Mouse (Mus musculus) midbrain, embryonic 15.5 days (tissue): ENCODE data around the gene Atp2b2. TPM values are rescaled to one million over a fixed set of nuclear protein-coding genes. Genes with fewer than 3 reads are reported as not detected.

Experiments used
- ATAC-seq: fragments of 200-750 bp; cut with Nextera tagmentation; replicated peaks from 2 replicates; pipeline ENCODE4 v1.8.0; 2017; ENCODE audit warnings: moderate TSS enrichment
- H3K27ac ChIP-seq: fragments of 300-500 bp; sonication (generic); 2 replicates; pipeline ENCODE4 v1.5.1; 2015; ENCODE audit warnings: mild to moderate bottlenecking, inconsistent platforms
- H3K27me3 ChIP-seq: fragments of 300-500 bp; sonication (generic); replicated peaks from 2 replicates; pipeline ENCODE4 v1.6.1; 2015; ENCODE audit warnings: inconsistent platforms
- H3K36me3 ChIP-seq: fragments of 300-500 bp; sonication (generic); replicated peaks from 2 replicates; pipeline ENCODE4 v1.6.1; 2015; ENCODE audit warnings: inconsistent platforms
- H3K4me1 ChIP-seq: fragments of 300-500 bp; sonication (generic); 2 replicates; pipeline ENCODE4 v1.6.1; 2015; ENCODE audit warnings: inconsistent platforms
- H3K4me2 ChIP-seq: fragments of 300-500 bp; sonication (generic); 2 replicates; pipeline ENCODE4 v1.6.1; 2015; ENCODE audit warnings: inconsistent platforms, mild to moderate bottlenecking, moderate library complexity
- H3K4me3 ChIP-seq: fragments of 300-500 bp; sonication (generic); 2 replicates; pipeline ENCODE4 v1.5.1; 2015; ENCODE audit warnings: mild to moderate bottlenecking, inconsistent platforms
- H3K9ac ChIP-seq: fragments of 300-500 bp; sonication (generic); 2 replicates; pipeline ENCODE4 v1.6.1; 2015; ENCODE audit warnings: mild to moderate bottlenecking, inconsistent platforms
- H3K9me3 ChIP-seq: fragments of 300-500 bp; sonication (generic); 2 replicates; pipeline ENCODE4 v1.6.1; 2016; ENCODE audit warnings: inconsistent platforms
- WGBS: fragments of 180-500 bp; shearing (Covaris S2); methylation state at CpG from one replicate; pipeline ENCODE4 v1.1.7; 2015; ENCODE audit warnings: mixed read lengths; 5-methylcytosine and 5-hydroxymethylcytosine counted together
- polyA plus RNA-seq: library from polyadenylated mRNA; unstranded; fragments of >200 nt; fragmentation: Nextera tagmentation; extraction: Ambion mirVana; gene quantifications from 2 replicates; pipeline ENCODE4 v1.2.1, GENCODE M21; 2015

The Atp2b2 gene
- polyA plus RNA-seq, 1 experiment from 2014 or later, result 25.9 TPM

DNA sequence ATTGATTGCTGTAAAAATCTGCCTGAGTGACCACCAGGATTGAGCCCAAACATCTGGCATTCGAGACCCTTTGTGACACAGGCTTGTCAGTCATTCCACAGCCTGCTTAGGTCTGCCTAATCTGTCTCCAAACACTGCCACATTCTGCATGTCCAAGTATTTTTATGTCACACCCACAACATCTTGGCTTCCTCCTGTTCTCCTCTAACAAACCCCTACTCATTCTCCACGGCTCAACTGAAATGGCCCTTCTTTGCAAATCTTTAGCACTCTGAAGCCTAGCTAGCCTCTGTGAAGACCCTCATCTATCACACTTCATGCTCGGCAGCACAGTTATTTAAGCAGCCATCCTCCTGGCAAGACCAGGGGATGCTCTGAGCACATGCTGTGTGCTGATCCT, 72.7 kb downstream of the Atp2b2 start:
- no peak overlapping the region for H3K27ac ChIP-seq
- no peaks in the 10 kb centered on the region for H3K9me3 ChIP-seq
- H3K36me3 ChIP-seq, result no peaks in the 10 kb centered on the region
- ATAC-seq, result no peak
- H3K9ac ChIP-seq, result no peak overlapping the region
- 34% methylated on average over 3 of the region's 3 CpGs for WGBS
- peaks cover 11% of the 10 kb centered on the region for H3K4me1 ChIP-seq
- H3K27me3 ChIP-seq, result no peaks in the 10 kb centered on the region
- H3K4me3 ChIP-seq, result no peak overlapping the region
- H3K4me2 ChIP-seq, result no peak overlapping the region

DNA sequence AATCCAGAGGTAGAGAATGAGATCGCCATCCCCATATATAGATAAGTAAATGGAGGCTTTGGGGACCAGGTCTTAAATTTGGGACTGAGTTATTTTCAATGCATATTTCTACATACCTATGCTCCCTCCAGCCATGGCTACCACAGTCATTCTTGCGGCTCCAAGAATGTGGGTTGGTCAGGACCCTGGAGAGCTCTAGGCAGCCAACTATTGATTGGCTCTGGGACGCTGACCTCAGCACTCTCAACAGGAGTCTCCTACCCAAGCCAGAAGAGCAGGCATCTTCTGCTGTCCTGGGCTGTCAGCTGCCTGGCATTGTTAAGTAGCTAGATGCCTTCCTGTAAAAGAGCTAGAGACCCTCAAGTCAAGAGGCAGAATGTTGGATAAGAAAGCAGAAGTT, 79.6 kb downstream of the Atp2b2 start:
- no peak for ATAC-seq
- whole genome bisulfite sequencing, result 16% methylated on average over 3 of the region's 3 CpGs

DNA sequence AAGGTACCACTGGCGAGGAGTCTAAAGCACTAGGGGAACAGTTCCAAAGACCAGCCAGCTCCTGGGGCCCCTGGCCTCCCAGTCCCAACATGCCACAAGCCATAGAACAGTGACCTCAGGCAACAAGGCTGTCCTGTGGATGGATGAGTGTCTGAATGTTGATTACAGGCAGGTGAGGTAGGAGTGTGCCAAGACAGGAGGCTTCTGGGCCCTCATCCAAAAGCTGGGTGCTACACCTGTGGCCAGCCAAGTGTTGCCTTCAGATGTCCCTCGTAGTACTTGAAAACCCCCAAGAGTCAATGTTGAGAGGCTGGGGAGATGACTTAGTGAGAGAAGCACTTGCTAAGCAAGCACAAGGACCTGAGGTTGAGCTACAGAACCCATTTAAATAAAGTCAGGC, 80.8 kb downstream of the Atp2b2 start:
- no peak overlapping the region for H3K27ac ChIP-seq
- H3K4me2 ChIP-seq, result no peak overlapping the region
- H3K4me3 ChIP-seq, result no peak overlapping the region
- H3K9me3 ChIP-seq, result no peaks in the 10 kb centered on the region
- H3K36me3 ChIP-seq, result no peaks in the 10 kb centered on the region
- 85% methylated on average over 2 of the region's 2 CpGs for whole genome bisulfite sequencing
- no peaks in the 10 kb centered on the region for H3K27me3 ChIP-seq
- H3K9ac ChIP-seq, result no peak overlapping the region
- no peak for ATAC-seq
- peaks cover 18% of the 10 kb centered on the region for H3K4me1 ChIP-seq

More for the DNA sequence above, 79.6 kb downstream of the Atp2b2 start:
- H3K9ac ChIP-seq, result no peak overlapping the region
- H3K27me3 ChIP-seq, result no peaks in the 10 kb centered on the region
- H3K27ac ChIP-seq, result no peak overlapping the region
- no peaks in the 10 kb centered on the region for H3K36me3 ChIP-seq
- H3K4me1 ChIP-seq, result peaks cover 16% of the 10 kb centered on the region
- no peak overlapping the region for H3K4me3 ChIP-seq
- H3K4me2 ChIP-seq, result no peak overlapping the region
- H3K9me3 ChIP-seq, result no peaks in the 10 kb centered on the region

DNA sequence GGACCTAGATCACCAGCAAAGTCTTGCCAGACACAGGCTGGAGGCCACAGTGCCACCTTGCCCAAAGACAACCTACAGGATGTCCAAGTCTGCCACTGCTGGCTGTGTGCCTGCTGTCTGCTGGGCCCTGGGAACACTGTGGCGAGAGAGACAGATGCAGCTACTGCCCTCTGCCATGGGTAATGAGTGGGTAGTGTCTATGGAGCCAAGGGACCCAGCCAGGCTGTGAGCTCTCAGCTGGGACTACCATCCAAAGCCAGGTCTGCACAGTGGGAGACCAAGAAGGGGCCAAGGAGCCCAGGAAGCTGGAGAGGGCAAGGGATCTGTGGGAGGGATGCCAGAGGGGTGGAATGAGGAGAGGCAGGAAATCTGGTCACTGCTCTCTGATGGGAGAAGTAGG, 83.1 kb downstream of the Atp2b2 start:
- Histone ChIP-seq H3K36me3 (no peaks in the 10 kb centered on the region), H3K9ac (no peak overlapping the region), H3K4me2 (no peak overlapping the region), H3K9me3 (no peaks in the 10 kb centered on the region), H3K4me3 (no peak overlapping the region), H3K27me3 (no peaks in the 10 kb centered on the region), H3K27ac (no peak overlapping the region), H3K4me1 (peaks cover 10% of the 10 kb centered on the region; the same call in 1 of the 2 replicates)
- ATAC-seq, result no peak
- 72% methylated on average over 1 of the region's 1 CpGs for WGBS

DNA sequence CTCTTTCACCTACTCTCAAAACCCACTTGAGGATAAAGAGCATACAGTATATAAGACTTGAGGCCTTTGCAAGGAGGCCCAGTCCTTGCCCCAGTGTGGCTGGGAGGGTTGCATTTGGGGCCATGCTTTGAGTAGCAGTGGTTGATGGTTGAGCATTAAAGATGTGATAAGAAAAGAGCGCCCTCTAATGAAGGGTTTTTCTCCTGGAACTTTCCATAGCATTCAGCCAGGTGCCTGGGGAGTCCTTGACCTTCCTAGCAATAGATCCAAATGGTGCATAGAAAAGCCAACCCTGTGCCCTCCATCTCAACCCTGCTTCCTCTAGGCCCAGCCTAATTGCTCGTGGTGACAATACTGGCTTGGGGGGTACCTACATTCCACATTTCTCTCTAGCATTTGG, 83.7 kb downstream of the Atp2b2 start:
- ATAC-seq, result no peak
- no peak overlapping the region for H3K4me3 ChIP-seq
- 56% methylated on average over 2 of the region's 2 CpGs for WGBS
- no peak overlapping the region for H3K9ac ChIP-seq
- no peaks in the 10 kb centered on the region for H3K9me3 ChIP-seq
- no peaks in the 10 kb centered on the region for H3K27me3 ChIP-seq
- no peak overlapping the region for H3K4me2 ChIP-seq
- H3K4me1 ChIP-seq, result peaks cover 10% of the 10 kb centered on the region; the same call in 1 of the 2 replicates
- no peak overlapping the region for H3K27ac ChIP-seq
- no peaks in the 10 kb centered on the region for H3K36me3 ChIP-seq

DNA sequence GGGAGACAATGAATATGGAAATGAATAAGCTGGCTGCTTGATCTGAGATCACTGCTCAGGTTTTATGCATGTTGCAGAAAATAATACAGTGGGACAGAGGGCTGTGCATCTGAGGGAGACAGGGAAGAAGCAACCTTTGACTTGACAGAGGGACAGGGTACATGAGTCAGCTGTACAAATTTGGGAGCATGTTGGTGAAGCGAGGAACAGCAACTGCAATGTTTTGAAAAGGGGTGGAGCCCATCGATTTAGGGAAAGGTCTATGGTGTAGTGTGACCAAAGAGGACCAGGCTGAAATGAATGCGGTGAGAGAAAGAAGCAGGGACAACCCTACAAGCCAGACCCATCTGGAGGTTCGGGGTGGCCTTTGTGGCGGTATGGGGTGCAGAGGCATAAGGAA, 84.4 kb downstream of the Atp2b2 start:
- ATAC-seq, result peak; percentile 29; the same call in 1 of the 2 replicates
- Histone ChIP-seq H3K4me1 (peaks cover 10% of the 10 kb centered on the region; the same call in 1 of the 2 replicates), H3K36me3 (no peaks in the 10 kb centered on the region), H3K9ac (no peak overlapping the region), H3K27me3 (no peaks in the 10 kb centered on the region), H3K27ac (no peak overlapping the region), H3K4me3 (no peak overlapping the region), H3K4me2 (no peak overlapping the region), H3K9me3 (no peaks in the 10 kb centered on the region)
- 91% methylated on average over 5 of the region's 5 CpGs for WGBS

DNA sequence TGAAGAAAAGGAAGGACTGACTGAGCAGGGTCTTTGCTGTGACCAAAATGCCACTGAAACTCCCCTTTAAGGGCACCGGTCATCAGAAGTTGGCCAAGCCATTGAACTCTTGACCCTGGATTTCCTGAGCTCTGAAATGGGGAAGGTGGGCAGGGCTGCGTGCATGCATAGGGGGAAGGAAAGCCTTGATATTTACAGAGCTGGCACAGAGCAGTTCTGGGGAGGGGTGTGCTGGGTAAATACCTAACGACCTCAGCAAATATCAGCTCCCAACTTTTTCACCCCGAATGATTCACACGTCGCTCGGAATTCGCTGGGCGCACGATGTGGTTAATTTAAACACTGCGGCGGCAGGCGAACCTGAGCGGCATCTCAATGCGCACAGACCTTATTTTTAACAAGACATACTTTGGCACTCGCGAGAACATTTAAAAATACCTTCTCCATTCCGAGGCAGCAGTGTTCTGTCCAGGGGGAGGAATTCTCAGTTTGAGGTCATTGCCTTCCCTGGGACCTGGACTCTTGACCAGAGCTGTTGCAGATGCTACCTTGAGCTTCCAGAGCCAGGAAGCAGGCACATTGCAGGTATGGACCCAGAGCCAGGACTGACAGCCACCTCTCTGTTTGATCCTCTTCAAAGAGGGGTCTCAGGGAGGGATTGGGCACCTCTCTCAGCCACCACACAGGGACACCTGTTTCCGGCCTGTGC, 85.0 kb downstream of the Atp2b2 start:
- Histone ChIP-seq H3K4me3 (no peak overlapping the region), H3K9ac (no peak overlapping the region), H3K9me3 (no peaks in the 10 kb centered on the region), H3K27me3 (no peaks in the 10 kb centered on the region), H3K36me3 (no peaks in the 10 kb centered on the region), H3K27ac (no peak overlapping the region), H3K4me1 (peaks cover 10% of the 10 kb centered on the region; the same call in 1 of the 2 replicates), H3K4me2 (no peak overlapping the region)
- ATAC-seq, result peak; percentile 61
- 79% methylated on average over 19 of the region's 19 CpGs for WGBS

DNA sequence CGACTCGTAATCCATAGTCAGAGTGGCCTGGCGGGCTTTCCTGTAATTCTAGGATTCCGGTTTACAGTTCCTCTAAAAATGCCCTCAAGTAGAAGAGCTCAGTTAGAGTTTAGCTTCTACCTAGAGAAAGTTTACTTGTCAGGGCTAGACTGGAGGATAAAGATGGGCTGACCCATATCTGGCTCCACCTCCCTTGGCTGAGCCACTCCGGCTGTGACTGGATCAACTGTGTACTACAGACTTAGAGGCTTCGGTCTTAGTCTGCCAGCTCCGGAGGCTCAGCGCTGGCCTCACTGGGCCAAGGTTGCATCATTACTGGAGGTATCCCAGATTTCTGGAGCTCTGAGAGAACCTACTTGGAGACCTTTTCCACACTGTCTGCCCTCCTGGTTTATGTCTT, 94.9 kb downstream of the Atp2b2 start:
- Histone ChIP-seq H3K4me3 (no peak overlapping the region), H3K36me3 (no peaks in the 10 kb centered on the region), H3K27me3 (no peaks in the 10 kb centered on the region), H3K4me1 (peaks cover 4% of the 10 kb centered on the region; the same call in 1 of the 2 replicates), H3K4me2 (no peak overlapping the region), H3K27ac (no peak overlapping the region), H3K9ac (no peak overlapping the region), H3K9me3 (no peaks in the 10 kb centered on the region)
- ATAC-seq, result no peak
- 89% methylated on average over 8 of the region's 8 CpGs for WGBS

DNA sequence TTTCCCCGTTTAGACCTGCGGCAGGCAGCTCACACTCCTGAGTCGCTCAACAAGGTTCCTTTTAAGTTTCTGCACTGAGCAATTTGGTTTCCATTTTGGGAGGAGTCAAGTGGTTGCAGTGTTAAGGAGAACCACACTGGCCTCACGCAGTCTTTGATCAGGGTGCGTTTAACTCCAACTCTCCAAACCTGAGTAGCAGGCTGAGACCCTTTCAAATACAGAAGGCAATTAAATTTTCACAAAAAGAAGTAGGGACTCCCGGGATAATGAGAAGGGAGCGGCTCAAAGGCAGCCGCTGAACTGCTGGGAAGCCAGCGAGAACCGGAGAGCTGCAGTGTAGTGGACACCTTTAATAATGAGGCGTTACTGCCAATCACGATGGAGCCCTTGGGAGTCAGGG, 100.1 kb downstream of the Atp2b2 start:
- Histone ChIP-seq H3K4me3 (no peak overlapping the region), H3K4me2 (no peak overlapping the region), H3K9ac (no peak overlapping the region), H3K27me3 (peaks cover 6% of the 10 kb centered on the region; the same call in 1 of the 2 replicates), H3K4me1 (peaks cover 7% of the 10 kb centered on the region), H3K9me3 (no peaks in the 10 kb centered on the region), H3K36me3 (no peaks in the 10 kb centered on the region), H3K27ac (no peak overlapping the region)
- ATAC-seq, result 0 out of 2 replicates have a peak, but pooled peaks have one; percentile 54
- 31% methylated on average over 12 of the region's 12 CpGs for WGBS

DNA sequence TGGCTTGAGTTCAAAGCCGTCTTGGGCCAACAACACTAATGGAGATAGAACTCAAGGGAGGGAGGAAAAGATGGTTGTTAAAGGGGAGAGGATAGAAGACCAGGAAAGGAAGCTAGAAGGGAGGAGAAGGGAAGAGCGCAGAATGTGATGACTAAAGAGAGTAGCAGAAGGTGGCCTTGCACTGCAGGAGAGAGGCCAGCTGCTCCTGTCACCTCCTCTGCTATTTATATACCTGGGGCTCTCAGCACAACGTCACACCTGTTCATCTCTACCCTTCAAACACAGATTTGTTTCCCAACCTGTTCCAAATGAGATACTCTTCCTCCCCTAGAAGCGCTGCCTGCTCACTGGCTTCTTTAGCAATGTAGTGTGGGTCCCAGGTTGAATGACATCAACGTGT, 101.1 kb downstream of the Atp2b2 start:
- no peak overlapping the region for H3K27ac ChIP-seq
- no peaks in the 10 kb centered on the region for H3K9me3 ChIP-seq
- H3K36me3 ChIP-seq, result no peaks in the 10 kb centered on the region
- no peak overlapping the region for H3K9ac ChIP-seq
- WGBS, result 83% methylated on average over 5 of the region's 5 CpGs
- no peak for ATAC-seq
- no peak overlapping the region for H3K4me3 ChIP-seq
- H3K4me2 ChIP-seq, result no peak overlapping the region
- peaks cover 6% of the 10 kb centered on the region; the same call in 1 of the 2 replicates for H3K27me3 ChIP-seq
- H3K4me1 ChIP-seq, result peaks cover 17% of the 10 kb centered on the region

DNA sequence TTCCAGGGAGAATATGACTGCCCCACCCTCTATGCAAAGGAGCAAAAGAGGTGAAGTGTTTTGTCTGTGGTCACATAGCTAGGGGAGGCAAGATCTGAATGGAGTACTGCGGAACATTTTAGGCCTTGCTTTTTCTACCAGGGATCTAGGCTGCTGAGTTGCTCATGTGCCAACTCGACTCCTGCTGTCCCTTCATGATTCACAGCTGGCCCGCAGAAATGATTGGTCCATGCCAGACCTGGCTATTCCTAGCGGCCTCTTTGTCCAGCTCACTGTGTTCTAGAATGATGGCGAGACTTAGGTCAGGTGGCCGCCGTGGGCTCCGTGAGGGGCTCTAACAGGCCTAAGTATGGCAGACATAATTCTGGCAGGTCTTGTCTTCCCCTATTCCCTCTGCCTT, 103.0 kb downstream of the Atp2b2 start:
- ATAC-seq, result no peak
- Histone ChIP-seq H3K27me3 (peaks cover 6% of the 10 kb centered on the region; the same call in 1 of the 2 replicates), H3K9ac (no peak overlapping the region), H3K4me1 (peaks cover 19% of the 10 kb centered on the region), H3K27ac (no peak overlapping the region), H3K9me3 (no peaks in the 10 kb centered on the region), H3K36me3 (no peaks in the 10 kb centered on the region), H3K4me3 (no peak overlapping the region), H3K4me2 (no peak overlapping the region)
- WGBS, result 93% methylated on average over 8 of the region's 8 CpGs

DNA sequence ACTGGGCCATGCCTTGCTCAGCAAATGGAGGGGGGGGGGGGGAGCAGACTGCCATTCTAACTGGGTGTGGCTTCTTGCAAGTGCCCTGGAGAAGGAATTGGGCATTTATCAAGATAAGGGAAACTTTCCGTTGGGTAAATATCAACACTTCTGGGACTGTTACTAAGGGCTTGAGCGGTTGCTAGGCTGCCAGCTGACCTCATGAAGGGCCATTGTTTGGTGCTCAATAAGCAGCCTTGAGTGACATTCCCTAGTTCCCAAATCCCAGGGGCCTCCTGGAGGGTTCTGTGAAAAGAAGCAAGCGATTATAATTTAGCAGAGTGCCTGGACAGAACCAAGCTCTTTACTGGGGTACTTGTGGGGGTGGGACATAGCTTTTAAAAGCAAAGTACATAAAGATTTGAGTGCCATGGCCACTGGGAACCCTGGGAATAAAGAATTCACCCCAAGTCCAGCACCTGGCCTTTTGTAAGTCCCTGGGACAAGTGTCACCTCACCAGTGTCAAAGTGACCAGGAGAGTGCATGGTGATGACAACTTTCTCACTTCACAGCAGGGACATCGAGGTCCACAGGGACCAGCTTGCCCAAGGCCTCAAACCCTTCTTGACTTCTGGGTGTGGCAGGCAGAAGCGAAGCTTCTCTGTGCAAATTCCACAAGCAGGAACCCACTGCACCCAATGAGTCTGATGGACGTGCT, 105.5 kb downstream of the Atp2b2 start:
- peak; percentile 56; the same call in 1 of the 2 replicates for ATAC-seq
- Histone ChIP-seq H3K36me3 (no peaks in the 10 kb centered on the region), H3K27ac (no peak overlapping the region), H3K4me1 (peaks cover 13% of the 10 kb centered on the region), H3K4me3 (no peak overlapping the region), H3K4me2 (no peak overlapping the region), H3K9me3 (no peaks in the 10 kb centered on the region), H3K27me3 (peaks cover 6% of the 10 kb centered on the region; the same call in 1 of the 2 replicates), H3K9ac (no peak overlapping the region)
- WGBS, result 24% methylated on average over 6 of the region's 6 CpGs
